Mouse (Mus musculus): Measurements from ENCODE around the gene Dbh.
A peak's percentile ranks its signal among the peaks of the same experiment; 100 is the strongest.

Dbh gene

GRCm38 (mm10) chr2:27164796-27165590 lies at the start of gene Dbh:
Dbh (plus strand) TSS chr2:27165233.
- DNase-seq (ENCODE audit: low read depth, low spot score), result no peak

DNA sequence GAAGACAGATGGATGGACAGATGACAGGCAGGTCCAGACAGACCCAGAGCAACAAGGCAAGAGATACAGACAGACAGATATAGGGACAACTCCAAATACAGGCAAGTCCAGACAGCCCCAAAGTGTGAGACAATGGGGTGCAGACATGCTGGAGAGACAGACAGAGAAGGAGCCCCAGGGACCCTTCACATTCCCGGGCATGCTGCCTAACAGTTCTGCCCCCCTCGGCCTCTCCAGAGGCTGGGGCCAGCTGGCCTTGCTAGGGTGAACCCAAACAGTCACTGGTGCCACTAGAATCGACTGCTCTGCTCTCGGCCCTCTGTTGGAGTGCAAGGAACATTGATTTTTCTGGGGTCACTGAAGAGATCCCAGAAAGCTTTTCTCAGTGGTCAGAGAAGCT lies 46.6 kb upstream of the Dbh start:
- DNase-seq (ENCODE audit: low read depth, low spot score), result no peak

GRCm38 (mm10) chr2:27119766-27120165 lies 45.3 kb upstream of the Dbh start:
- DNase-seq (ENCODE audit: low read depth, low spot score), result no peak

- no peak for DNase-seq (ENCODE audit: low read depth, low spot score)
Measured at GRCm38 (mm10) chr2:27120241-27120641, 44.8 kb upstream of the Dbh start.

DNA sequence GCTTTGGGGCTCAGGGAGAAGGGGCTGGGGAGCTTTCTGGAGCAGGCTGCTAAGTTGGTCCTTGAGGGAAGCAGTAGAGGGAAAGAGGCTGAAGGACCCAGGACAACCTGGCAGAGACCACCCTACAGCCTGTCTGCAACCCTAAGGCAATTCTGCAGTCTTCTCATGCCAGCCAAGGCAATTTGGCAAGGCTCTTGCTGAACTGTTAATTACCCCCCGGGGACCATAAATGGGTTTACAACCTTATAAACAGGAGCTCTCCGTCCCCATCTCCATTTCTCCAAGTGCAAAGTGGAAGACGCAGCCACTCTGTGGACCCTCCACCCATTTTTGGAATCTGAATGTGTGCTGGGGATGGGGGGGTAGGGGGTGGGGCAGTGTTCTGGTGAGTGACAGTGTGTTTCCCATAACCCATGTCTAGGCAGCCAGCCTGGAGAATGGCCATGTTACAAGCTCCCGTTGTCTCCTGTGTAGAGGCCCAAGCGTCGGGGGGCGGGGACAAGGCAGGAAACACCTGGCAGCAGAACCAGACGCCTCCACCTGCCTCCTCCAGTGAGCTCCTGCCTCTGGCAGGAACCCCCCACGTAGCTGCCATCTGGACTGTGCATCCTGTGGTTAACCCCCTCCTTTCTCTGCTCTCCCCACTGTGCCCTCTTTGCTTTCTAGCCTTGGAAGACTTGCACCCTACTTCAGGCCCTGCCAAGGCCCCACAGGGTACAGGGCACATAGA lies 43.2 kb upstream of the Dbh start:
- DNase-seq (ENCODE audit: low read depth, low spot score), result peak; percentile 82

- DNase-seq (ENCODE audit: low read depth, low spot score), result no peak
Measured at GRCm38 (mm10) chr2:27122578-27122977, 42.5 kb upstream of the Dbh start.

GRCm38 (mm10) chr2:27123121-27123520 lies 41.9 kb upstream of the Dbh start:
- no peak for DNase-seq (ENCODE audit: low read depth, low spot score)

DNA sequence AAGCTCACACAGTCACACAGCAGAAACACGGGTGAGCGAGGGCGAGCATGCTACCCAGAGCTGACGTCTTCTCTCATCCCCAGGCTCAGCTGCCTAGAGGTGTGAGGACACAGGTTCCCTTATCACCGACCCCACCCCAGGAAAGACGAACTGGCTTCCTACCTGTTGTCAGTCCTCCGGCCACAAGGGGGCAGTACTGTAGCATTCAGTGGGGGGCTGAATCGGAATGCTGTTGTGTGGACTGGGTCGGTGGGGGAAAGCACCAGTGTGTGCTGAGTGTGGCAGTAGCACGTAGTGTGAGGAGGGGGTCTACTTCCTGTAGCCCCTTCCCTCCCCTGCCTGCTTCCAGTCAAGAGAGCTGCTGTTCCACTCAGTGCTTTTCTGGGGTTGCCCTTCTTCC lies 39.1 kb upstream of the Dbh start:
- peak; percentile 64 for DNase-seq (ENCODE audit: low read depth, low spot score)

GRCm38 (mm10) chr2:27126496-27126895 lies 38.5 kb upstream of the Dbh start:
- DNase-seq (ENCODE audit: low read depth, low spot score), result no peak

DNA sequence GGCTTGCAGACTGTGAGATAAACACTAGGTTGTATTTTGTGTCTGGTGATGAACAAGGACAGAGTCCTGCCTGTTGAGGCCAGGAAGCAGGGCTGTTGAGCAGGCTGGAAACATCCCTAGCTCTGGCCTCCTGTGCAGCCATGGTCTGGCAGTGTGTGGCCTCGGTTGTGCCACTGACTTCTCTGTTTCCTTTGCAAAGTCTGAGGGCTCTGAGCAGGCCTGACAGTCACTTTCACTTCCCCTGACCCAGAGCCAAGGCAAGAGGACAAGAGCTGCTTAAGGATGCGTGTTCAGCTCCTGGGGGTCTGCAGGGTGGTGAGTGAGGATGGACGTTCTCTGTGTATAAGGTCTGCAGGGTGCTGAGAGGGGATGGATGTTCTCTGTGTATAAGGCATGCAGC lies 36.0 kb upstream of the Dbh start:
- no peak for DNase-seq (ENCODE audit: low read depth, low spot score)

GRCm38 (mm10) chr2:27135935-27136334 lies 29.1 kb upstream of the Dbh start:
- no peak for DNase-seq (ENCODE audit: low read depth, low spot score)

- DNase-seq (ENCODE audit: low read depth, low spot score), result no peak
Measured at GRCm38 (mm10) chr2:27136336-27136735, 28.7 kb upstream of the Dbh start.

DNA sequence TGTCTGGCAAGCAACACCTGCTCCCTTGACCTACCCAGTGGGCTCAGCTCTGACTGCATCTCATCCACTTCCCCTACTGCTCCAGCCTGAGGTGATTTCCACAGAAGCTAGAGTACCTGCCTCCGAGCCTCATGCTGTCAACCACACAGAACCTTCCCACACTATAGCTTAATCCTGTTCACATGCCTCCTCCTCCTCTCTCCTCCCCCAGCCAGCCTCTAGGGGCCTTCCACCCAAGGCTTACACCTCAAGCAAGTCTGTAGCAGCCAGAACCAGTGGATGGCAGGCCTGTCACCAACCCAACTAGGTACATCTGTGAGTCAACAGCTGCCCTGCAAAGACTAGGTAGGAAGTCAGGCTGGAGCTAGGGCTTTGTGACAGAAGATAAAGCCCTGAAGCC lies 28.2 kb upstream of the Dbh start:
- no peak for DNase-seq (ENCODE audit: low read depth, low spot score)

GRCm38 (mm10) chr2:27138356-27138755 lies 26.7 kb upstream of the Dbh start:
- DNase-seq (ENCODE audit: low read depth, low spot score), result no peak

DNA sequence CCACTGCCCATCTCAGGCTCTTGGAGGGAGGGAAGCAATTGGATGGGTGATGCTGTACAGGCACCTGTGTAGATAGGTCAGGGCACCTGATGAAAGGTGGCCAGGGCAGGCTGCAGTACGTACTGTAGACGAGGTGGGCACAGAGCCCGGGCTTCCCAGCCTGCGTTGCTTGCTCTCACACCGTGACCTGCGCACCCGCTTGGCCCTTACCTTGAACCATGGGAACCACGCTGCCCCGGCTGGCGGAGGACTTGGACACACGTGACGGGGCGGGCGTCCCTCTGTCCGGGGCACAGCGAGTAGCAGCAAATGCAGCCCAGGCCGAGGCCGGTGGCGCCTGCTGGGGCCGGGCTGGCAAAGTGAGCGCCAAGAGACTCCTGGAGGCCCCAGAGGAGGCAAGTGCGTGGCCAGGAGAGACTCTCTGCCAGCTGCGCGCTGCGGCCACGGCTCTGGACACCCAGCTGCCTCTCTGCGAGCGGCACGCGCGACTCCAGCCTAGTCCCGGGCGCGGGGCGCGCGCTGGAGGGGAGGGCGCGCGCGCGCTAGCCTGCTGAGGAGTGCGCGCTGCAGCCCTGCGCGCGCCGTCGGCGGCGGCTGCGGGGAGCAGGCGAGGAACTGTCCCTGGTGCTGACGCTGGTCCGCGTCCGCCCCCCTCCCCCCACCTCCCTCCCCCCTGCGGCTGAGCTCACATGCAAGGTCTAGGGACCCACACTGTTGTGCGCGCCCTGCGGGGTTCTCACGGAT lies 22.9 kb upstream of the Dbh start, which contains the start of gene Fam163b:
TSS of gene Fam163b (minus strand) at position 542 of the 744 bp plus-strand sequence.
- peak; percentile 56 for DNase-seq (ENCODE audit: low read depth, low spot score)

- no peak for DNase-seq (ENCODE audit: low read depth, low spot score)
Measured at GRCm38 (mm10) chr2:27144957-27145356, 20.1 kb upstream of the Dbh start.

DNA sequence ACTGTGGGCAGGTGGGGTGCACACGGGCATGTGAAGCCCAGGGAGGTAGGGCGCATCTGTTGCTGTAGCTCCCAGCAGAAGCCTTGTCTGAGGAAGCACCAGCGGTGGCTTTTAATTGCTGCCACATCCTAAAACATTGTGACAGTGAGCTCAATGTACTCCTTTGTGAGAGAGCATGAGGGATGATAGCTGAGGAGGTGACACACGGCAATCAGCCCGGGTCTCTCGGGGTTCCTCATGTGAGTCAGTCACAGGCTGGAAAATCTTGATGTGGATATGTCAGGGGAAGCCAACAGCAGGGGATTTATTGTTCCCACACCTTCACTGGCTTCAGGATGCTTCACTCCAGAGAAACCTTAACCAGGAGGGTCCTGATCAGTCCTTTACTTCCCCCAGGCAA lies 18.2 kb upstream of the Dbh start:
- no peak for DNase-seq (ENCODE audit: low read depth, low spot score)

- DNase-seq (ENCODE audit: low read depth, low spot score), result no peak
Measured at GRCm38 (mm10) chr2:27149457-27149856, 15.6 kb upstream of the Dbh start.

DNA sequence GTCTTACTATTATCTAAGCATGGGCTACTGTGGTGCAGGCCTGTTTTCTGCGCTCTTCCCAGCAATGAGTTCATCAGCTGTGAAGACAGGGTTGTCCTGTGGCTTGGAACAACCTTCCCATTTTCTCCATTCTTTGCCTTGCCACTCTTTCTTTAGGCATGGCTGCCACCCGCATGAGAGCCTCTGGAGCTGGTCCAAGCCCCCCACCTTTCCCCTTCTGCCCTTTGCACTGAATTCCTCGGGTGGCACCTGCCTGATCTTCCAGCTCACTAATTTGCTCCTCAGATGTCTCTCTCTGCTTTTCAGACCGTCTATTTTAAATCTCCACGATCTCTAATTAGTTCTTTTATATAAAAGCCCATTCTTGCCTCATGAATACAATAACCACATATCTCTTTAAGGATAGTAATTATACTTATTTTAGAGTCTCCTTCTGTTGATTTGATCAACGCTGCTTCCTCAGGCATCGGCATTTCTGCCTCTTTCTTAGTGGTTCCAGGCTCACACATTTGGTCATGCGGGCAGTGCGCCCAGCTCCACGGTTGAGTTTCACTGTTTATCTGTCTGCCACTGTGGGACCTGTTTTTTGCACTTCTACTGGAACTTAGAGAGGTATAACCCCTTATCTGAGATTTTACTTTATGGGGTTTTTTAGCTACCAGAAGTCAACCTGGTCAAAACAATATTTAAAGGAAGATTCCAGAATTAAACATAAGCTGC lies 10.4 kb upstream of the Dbh start:
- DNase-seq (ENCODE audit: low read depth, low spot score), result no peak

GRCm38 (mm10) chr2:27156596-27156995 lies 8.4 kb upstream of the Dbh start:
- DNase-seq (ENCODE audit: low read depth, low spot score), result no peak

- no peak for DNase-seq (ENCODE audit: low read depth, low spot score)
Measured at GRCm38 (mm10) chr2:27161526-27161925, 3.5 kb upstream of the Dbh start.

- no peak for DNase-seq (ENCODE audit: low read depth, low spot score)
Measured at GRCm38 (mm10) chr2:27162656-27163055, 2.4 kb upstream of the Dbh start.
